Mouse (Mus musculus) liver, adult (tissue): ENCODE data around the gene Ahdc1.

Source experiments
- GATA4 ChIP-seq: IDR thresholded peaks from 2 replicates; pipeline ENCODE4 v1.6.1; 2014; ENCODE audit warnings: mild to moderate bottlenecking, low read length; ENCODE audit not compliant: insufficient replicate concordance

The Ahdc1 gene

DNA sequence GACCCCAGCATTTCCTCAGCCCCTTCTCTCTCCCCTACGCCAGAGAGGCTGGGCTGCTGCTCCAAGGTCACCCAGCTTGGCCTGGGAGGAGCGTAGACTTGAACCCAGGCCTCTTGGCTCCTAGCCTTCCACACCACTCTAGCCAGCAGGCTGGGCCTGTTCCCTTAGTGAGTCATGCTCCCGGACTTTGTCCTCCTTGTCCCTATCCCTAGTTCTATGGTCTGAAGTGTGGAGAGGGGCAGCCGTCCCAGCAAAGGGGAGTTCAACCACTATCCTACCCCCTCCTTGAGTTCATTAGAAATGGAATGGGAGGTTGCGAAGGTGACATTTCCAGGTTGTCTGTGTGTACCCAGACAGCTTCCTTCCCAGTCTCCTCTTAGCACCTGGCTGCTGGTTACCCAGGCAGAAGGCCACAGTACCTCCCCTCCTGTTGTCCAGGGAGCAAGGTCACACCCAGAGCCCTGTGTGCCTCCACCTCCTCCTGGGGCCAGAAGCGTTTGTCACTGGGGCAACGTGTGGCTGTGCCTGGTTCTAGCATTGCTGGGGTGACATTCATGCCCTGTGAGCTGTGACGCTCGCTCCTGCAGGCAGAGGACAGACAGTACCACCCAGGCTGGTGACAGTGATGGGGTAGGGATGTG lies 39.3 kb downstream of the Ahdc1 start:
- no peak for TF ChIP-seq GATA4

DNA sequence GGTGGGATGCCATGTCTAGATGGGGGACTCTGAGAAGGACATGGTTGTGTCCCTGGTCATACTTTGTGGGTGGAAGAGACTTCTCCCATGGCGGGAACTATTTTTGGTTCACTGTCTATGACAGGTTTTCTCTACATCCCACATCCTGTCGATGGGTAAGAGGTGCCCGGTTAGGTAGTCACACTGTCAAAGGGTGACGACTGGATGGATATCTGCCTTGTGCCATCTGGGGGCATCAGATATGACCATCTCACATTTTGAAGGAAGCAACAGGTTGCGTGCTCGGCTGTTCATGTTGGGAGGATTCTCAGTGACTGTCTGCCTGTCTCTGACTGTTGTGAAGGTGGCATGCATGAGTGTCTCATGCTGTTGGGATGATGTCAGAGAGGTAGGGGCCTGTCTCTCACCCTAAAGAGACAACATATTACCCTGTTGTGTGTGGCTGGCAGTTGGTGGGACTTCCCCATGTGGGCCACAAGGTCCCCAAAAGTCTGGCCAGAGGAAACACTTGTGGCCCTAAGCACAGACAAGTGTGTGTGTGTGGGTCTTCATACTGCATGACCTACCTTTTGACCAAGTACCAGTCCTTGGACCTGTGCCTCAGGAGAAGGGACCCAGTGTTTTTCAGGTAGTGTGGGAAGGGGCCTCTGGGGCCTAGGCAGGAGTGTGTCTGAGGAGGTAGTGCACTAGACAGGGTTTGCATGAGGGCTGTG lies 39.9 kb downstream of the Ahdc1 start:
- TF ChIP-seq GATA4: no peak

DNA sequence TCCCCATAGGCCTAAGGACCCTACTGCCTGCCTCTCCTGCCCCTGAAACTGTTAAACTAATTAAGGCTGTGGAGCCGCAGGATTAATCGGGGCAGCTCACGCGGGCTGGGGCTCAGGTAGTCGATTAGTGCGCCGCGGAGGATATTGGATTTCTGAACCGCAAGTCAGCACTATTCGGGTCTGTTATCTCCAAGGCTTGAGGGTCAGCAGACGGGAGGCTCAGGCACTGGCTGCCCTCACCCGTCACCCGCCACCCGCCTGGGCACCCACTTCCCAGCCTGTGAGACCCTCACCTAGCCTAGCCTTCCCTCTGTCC lies 40.4 kb downstream of the Ahdc1 start:
- no peak for TF ChIP-seq GATA4

GRCm38 (mm10) chr4:133052029-133052745 lies 41.1 kb downstream of the Ahdc1 start:
- TF ChIP-seq GATA4: no peak

GRCm38 (mm10) chr4:133052995-133053572 lies 42.0 kb downstream of the Ahdc1 start:
- TF ChIP-seq GATA4: no peak

DNA sequence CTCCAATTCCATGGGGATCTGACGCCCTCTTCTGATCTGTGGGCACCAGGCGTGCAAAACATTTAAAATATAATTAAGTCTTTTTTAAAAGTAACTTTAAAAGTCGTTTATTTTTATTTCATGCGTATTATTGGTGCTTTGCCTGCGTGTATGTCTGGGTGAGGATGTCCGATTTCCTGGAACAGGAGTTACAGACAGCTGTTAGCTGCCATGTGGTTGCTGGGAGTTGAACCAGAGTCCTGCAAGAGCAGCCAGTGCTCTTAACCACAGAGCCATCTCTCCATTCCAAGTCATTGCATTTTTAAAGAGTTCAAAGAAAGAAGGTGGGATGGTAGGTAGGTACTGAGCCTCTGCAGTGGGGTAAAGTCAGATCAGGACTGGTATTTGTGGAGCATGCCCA lies 43.5 kb downstream of the Ahdc1 start:
- no peak for TF ChIP-seq GATA4

DNA sequence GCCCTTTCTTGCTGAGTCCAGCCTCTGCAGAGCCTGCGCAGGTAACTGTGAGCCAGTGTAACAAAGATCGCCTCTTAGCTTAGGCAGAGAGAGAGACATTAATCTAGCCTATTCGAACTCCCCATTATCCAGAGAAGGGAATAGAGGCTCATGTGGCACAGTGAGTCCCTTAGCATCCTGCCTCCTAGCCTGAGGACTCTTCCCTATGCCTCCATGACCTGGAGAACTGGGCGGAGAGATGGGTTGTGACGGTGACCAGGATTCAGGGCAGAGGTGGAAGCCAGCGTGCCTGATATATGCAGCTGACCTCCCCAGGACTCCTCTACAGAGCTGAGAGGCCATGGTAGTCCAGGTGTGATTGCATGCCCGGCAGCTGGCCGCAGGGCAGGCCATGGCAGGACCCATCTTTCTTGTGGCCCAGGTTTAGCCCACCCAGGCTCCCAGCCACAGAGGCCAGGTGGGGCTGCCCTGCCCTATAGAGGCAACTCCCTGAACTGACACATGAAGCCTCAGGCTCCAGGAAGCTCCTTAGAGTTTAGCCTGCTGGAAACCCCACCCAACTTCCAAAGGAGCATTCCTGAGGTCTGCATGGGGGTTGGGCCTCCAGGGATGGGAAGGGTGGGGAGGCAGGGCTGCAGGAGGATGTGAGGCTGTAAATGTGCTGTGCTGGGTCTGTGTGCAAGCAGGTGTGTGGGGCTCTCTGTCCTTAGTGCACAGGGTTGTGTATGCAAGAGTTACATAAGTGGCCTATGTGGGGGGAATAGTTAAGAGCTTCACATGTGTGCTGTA lies 44.3 kb downstream of the Ahdc1 start:
- TF ChIP-seq GATA4: no peak

GRCm38 (mm10) chr4:133056069-133056890 lies 45.2 kb downstream of the Ahdc1 start:
- no peak for TF ChIP-seq GATA4

DNA sequence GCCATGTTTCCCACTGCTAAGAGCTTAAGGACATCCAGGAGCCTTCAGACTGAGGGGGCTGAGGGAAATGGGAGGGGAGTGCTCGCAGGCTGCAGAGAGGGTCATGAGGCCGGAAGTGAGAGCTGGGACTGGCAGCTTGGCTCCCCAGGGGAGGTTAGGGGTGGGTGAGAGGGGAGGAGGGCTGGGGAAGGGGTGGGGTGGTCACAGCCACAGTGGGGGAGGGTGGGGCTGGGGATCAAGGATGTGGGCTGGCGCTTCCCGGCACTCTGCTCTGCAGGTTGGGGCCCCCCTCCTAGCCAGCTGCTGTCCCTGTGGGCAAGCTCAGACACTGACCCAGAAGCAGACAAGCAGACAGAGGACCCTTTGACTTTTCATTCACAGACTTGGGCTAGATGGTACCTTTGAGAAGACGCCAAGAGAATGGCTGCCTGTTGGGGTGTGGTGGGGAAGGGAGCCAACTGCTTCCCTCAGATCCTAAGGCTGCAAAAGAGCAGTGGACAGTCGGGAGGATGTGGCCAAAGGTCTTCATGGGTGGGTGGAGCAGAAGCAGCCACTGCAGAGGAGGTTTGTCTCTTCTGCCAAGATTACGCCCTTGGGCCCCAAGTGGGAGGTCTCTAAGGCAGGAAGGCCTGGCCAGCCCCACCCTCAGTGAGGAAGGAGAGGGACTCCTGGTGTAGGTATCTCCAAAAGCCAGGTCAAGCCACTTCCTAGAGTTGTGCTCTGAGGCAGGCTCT lies 46.5 kb downstream of the Ahdc1 start:
- no peak for TF ChIP-seq GATA4

DNA sequence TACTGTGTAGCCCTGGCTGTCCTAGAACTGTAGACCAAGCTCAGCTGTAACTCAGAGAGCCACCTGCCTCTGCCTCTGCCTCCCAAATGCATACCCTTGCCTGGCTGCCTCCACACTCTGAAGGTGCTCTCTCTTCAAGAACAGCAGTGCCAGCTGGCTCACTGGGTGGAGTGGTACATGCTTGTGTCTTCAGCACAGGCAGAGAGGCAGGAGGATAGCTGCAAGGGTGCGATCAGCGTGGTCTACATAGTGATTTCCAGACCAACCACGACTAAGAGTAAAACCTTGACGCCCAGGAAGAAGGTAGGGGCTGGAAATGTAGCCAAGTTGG lies 47.0 kb downstream of the Ahdc1 start:
- TF ChIP-seq GATA4: no peak

- TF ChIP-seq GATA4: no peak
Observed at GRCm38 (mm10) chr4:133058513-133059480, 47.7 kb downstream of the Ahdc1 start.

GRCm38 (mm10) chr4:133060702-133061101 lies 49.6 kb downstream of the Ahdc1 start:
- no peak for TF ChIP-seq GATA4

- TF ChIP-seq GATA4: no peak
Observed at GRCm38 (mm10) chr4:133061798-133062197, 50.7 kb downstream of the Ahdc1 start.
